Mouse (Mus musculus): ENCODE measurements around the gene Twist2. TPM values are rescaled to one million over a fixed set of nuclear protein-coding genes. Genes with fewer than 3 reads are reported as not detected.

Twist2 gene
- not detected in 4 replicates for total RNA-seq (2023; ENCODE audit: inconsistent age)

GRCm38 (mm10) chr1:91800967-91801843 is at the start of gene Twist2:
Twist2 (plus strand) TSS chr1:91801461.

